Mouse (Mus musculus) brain, embryonic 14.5 days (tissue): ENCODE measurements around the gene Bcl2a1c.
"Not testable (repeated sequence)": the region's sequence is repeated elsewhere in the genome, so short reads cannot be mapped to it uniquely, and the experiment has no call there.

Experiments used
- CTCF ChIP-seq: fragments of 200-500 bp; IDR thresholded peaks from 2 replicates; pipeline ENCODE4 v1.5.1; 2012; ENCODE audit warnings: inconsistent platforms, mild to moderate bottlenecking, moderate library complexity, borderline replicate concordance; ENCODE audit not compliant: insufficient read depth, insufficient read length; ENCODE audit errors: extremely low read depth
- POLR2A ChIP-seq: fragments of 200-500 bp; IDR thresholded peaks from 2 replicates; pipeline ENCODE4 v1.6.1; 2012; ENCODE audit warnings: mild to moderate bottlenecking, inconsistent platforms, borderline replicate concordance; ENCODE audit not compliant: poor library complexity, insufficient read depth, insufficient read length, severe bottlenecking; ENCODE audit errors: extremely low read depth

GRCm38 (mm10) chr9:114305957-114306356 is 24.0 kb upstream of the Bcl2a1c start:
- TF ChIP-seq CTCF, POLR2A: not testable (repeated sequence)
